Mouse (Mus musculus) brown adipose tissue, adult 24 weeks (tissue): ENCODE measurements around the gene Csk. TPM values are rescaled to one million over a fixed set of nuclear protein-coding genes. Genes with fewer than 3 reads are reported as not detected.

Experiments
- H3K27ac ChIP-seq: fragments of 200-500 bp; replicated peaks from 2 replicates; pipeline ENCODE4 v1.5.1; 2012; ENCODE audit warnings: low read depth, mild to moderate bottlenecking, low read length
- H3K4me1 ChIP-seq: fragments of 200-500 bp; 2 replicates; pipeline ENCODE4 v1.6.1; 2012; ENCODE audit warnings: low read length, mixed read lengths; ENCODE audit not compliant: control insufficient read depth, insufficient read depth, insufficient read length
- H3K4me3 ChIP-seq: fragments of 200-500 bp; 2 replicates; pipeline ENCODE4 v1.5.1; 2012; ENCODE audit warnings: low read depth, mild to moderate bottlenecking, low read length, moderate library complexity; ENCODE audit not compliant: insufficient read depth
- polyA plus RNA-seq: library from polyadenylated mRNA; stranded (reverse); fragments of >200 nt; gene quantifications from 2 replicates; pipeline ENCODE4 v1.2.4, GENCODE M21; 2012; ENCODE audit not compliant: missing spikeins, insufficient read depth, insufficient read length

Gene Csk
- polyA plus RNA-seq, 1 experiment: 16.3 TPM

GRCm38 (mm10) chr9:57584991-57585390 is 68.4 kb downstream of the Csk start:
- Histone ChIP-seq H3K4me3 (no peak overlapping the region), H3K27ac (no peak overlapping the region), H3K4me1 (no peaks in the 10 kb centered on the region)

GRCm38 (mm10) chr9:57577144-57577849 is 76.1 kb downstream of the Csk start:
- Histone ChIP-seq H3K4me3 (no peak overlapping the region), H3K4me1 (no peaks in the 10 kb centered on the region), H3K27ac (no peak overlapping the region)

Other genes starting within 250 kb of the Csk start
- gene Ppcdc, start 213.5 kb downstream of the Csk start, polyA plus RNA-seq: 16.5 and 22.5 TPM in 2 replicates
- gene Scamp5, start 185.6 kb downstream of the Csk start, polyA plus RNA-seq: 5.2 and 5.5 TPM in 2 replicates
- not detected in 2 replicates for gene Rpp25, start 149.6 kb downstream of the Csk start, polyA plus RNA-seq
- gene Cox5a, start 132.4 kb downstream of the Csk start, polyA plus RNA-seq: 2,595 and 2,603 TPM in 2 replicates
- gene Fam219b, start 116.1 kb downstream of the Csk start, polyA plus RNA-seq: 6.2 and 7.2 TPM in 2 replicates
- 15.3 and 17.6 TPM in 2 replicates for gene Mpi, start 100.9 kb downstream of the Csk start, polyA plus RNA-seq
- gene Scamp2, start 92.7 kb downstream of the Csk start, polyA plus RNA-seq: 17.1 and 17.8 TPM in 2 replicates
- gene Ulk3, start 64.2 kb downstream of the Csk start, polyA plus RNA-seq: 3.6 and 5.1 TPM in 2 replicates
- not detected in 2 replicates for gene Cplx3, start 47.4 kb downstream of the Csk start, polyA plus RNA-seq
- gene Lman1l, start 32.9 kb downstream of the Csk start, polyA plus RNA-seq: not detected in 2 replicates
- gene Cyp1a2, start 30.1 kb upstream of the Csk start, polyA plus RNA-seq: not detected in 2 replicates
- 2.6 and 4.5 TPM in 2 replicates for gene Cyp1a1, start 34.3 kb upstream of the Csk start, polyA plus RNA-seq
- 4.4 and 5.7 TPM in 2 replicates for gene Edc3, start 54.9 kb upstream of the Csk start, polyA plus RNA-seq
- 22.3 and 26.6 TPM in 2 replicates for gene Clk3, start 112.2 kb upstream of the Csk start, polyA plus RNA-seq
- 2.6 and 4.5 TPM in 2 replicates for gene Arid3b, start 183.2 kb upstream of the Csk start, polyA plus RNA-seq